Mouse (Mus musculus) heart, embryonic 14.5 days (tissue): ENCODE results near the gene Scnn1b. TPM values are rescaled to one million over a fixed set of nuclear protein-coding genes. Genes with fewer than 3 reads are reported as not detected.

Experiments
- ATAC-seq: fragments of 200-750 bp; cut with Nextera tagmentation; 2 replicates; pipeline ENCODE4 v1.8.0; 2017; ENCODE audit warnings: low read depth, moderate TSS enrichment; ENCODE audit not compliant: insufficient number of reproducible peaks, insufficient read depth, low FRiP score
- H3K27ac ChIP-seq, 2 experiments: fragments of 200-500 bp in 1 of 2; fragments of 300-500 bp in 1 of 2; sonication (generic) in 1 of 2; replicated peaks in 1 of 2; 2 replicates each; pipeline ENCODE4 v1.5.1; 2012 to 2014; ENCODE audit warnings: low read depth in 2 of 2, low read length in 2 of 2, control low read depth in 1 of 2, mild to moderate bottlenecking in 1 of 2, mixed read lengths in 1 of 2; ENCODE audit not compliant: control insufficient read depth in 1 of 2, insufficient read depth in 1 of 2
- H3K27me3 ChIP-seq: fragments of 300-500 bp; sonication (generic); 2 replicates; pipeline ENCODE4 v1.6.1; 2014; ENCODE audit warnings: mild to moderate bottlenecking, low read length, control low read depth; ENCODE audit not compliant: control insufficient read depth, insufficient read depth
- H3K36me3 ChIP-seq: fragments of 300-500 bp; sonication (generic); 2 replicates; pipeline ENCODE4 v1.6.1; 2014; ENCODE audit warnings: mild to moderate bottlenecking, control low read depth, low read length, mixed read lengths; ENCODE audit not compliant: control insufficient read depth, insufficient read depth
- H3K4me1 ChIP-seq, 2 experiments: fragments of 200-500 bp in 1 of 2; fragments of 300-500 bp in 1 of 2; sonication (generic) in 1 of 2; 2 replicates each; pipeline ENCODE4 v1.6.1; 2012 to 2014; ENCODE audit warnings: low read length in 2 of 2, control low read depth in 1 of 2, mixed read lengths in 1 of 2; ENCODE audit not compliant: control insufficient read depth in 2 of 2, insufficient read depth in 2 of 2
- H3K4me2 ChIP-seq: fragments of 300-500 bp; sonication (generic); 2 replicates; pipeline ENCODE4 v1.6.1; 2014; ENCODE audit warnings: mild to moderate bottlenecking, low read length
- H3K4me3 ChIP-seq, 2 experiments: fragments of 200-500 bp in 1 of 2; fragments of 300-500 bp in 1 of 2; sonication (generic) in 1 of 2; 2 replicates each; pipeline ENCODE4 v1.5.1; 2012 to 2014; ENCODE audit warnings: low read length in 2 of 2, mild to moderate bottlenecking in 2 of 2, control low read depth in 1 of 2, low read depth in 1 of 2, moderate library complexity in 1 of 2; ENCODE audit not compliant: control insufficient read depth in 1 of 2, insufficient read depth in 1 of 2
- H3K9ac ChIP-seq: fragments of 300-500 bp; sonication (generic); 2 replicates; pipeline ENCODE4 v1.6.1; 2014; ENCODE audit warnings: mild to moderate bottlenecking, low read length
- H3K9me3 ChIP-seq: fragments of 300-500 bp; sonication (generic); 2 replicates; pipeline ENCODE4 v1.6.1; 2016; ENCODE audit warnings: low read length, control low read depth; ENCODE audit not compliant: control insufficient read depth
- WGBS: fragments of 180-500 bp; shearing (Covaris S2); extraction: QIAGEN DNeasy Blood & Tissue Kit; methylation state at CpG from one replicate; pipeline ENCODE4 v1.1.7; 2014; 5-methylcytosine and 5-hydroxymethylcytosine counted together
- polyA plus RNA-seq: library from polyadenylated mRNA; unstranded; fragments of >200 nt; fragmentation: Nextera tagmentation; extraction: Ambion mirVana; gene quantifications from 2 replicates; pipeline ENCODE4 v1.2.1, GENCODE M21; 2014

Scnn1b gene
- polyA plus RNA-seq, 1 experiment from 2014 or later: 0.18 TPM

GRCm38 (mm10) chr7:121942371-121942770 lies 77.5 kb downstream of the Scnn1b start:
- H3K27ac ChIP-seq: no peak overlapping the region
- H3K4me3 ChIP-seq: no peak overlapping the region
- H3K36me3 ChIP-seq: 0 out of 2 replicates have a peak, but pooled peaks cover 4% of the 10 kb centered on the region
- peak; percentile 54; the same call in 1 of the 2 replicates for ATAC-seq
- H3K4me2 ChIP-seq: no peak overlapping the region
- H3K4me1 ChIP-seq: peaks cover 9 to 31% of the 10 kb centered on the region in 2 experiments
- H3K9me3 ChIP-seq: no peaks in the 10 kb centered on the region
- WGBS: 68% methylated on average over 2 of the region's 2 CpGs
- H3K27me3 ChIP-seq: no peaks in the 10 kb centered on the region
- H3K9ac ChIP-seq: no peak overlapping the region

- H3K9ac ChIP-seq: no peak overlapping the region
- no peak overlapping the region for H3K4me2 ChIP-seq
- WGBS: 76% methylated on average over 5 of the region's 5 CpGs
- H3K4me3 ChIP-seq: no peak overlapping the region
- peaks cover 10% of the 10 kb centered on the region for H3K36me3 ChIP-seq
- H3K27me3 ChIP-seq: no peaks in the 10 kb centered on the region
- no peak overlapping the region for H3K27ac ChIP-seq
- peaks cover 9 to 11% of the 10 kb centered on the region in 2 experiments; a peak in 3 of 4 replicates for H3K4me1 ChIP-seq
- ATAC-seq: no peak
- H3K9me3 ChIP-seq: no peaks in the 10 kb centered on the region
Measured at GRCm38 (mm10) chr7:121946196-121946595, 81.4 kb downstream of the Scnn1b start.

GRCm38 (mm10) chr7:121947513-121947912 lies 82.7 kb downstream of the Scnn1b start:
- Histone ChIP-seq H3K27me3 (no peaks in the 10 kb centered on the region), H3K27ac (no peak overlapping the region), H3K4me3 (no peak overlapping the region), H3K4me1 (peaks cover 0 to 5% of the 10 kb centered on the region in 2 experiments; a peak in 1 of 4 replicates), H3K9ac (no peak overlapping the region), H3K4me2 (no peak overlapping the region), H3K9me3 (no peaks in the 10 kb centered on the region), H3K36me3 (peaks cover 12% of the 10 kb centered on the region)
- no peak for ATAC-seq
- WGBS: 50% methylated on average over 4 of the region's 4 CpGs

GRCm38 (mm10) chr7:121954891-121955669 lies 90.2 kb downstream of the Scnn1b start:
- WGBS: 88% methylated on average over 11 of the region's 11 CpGs
- no peak overlapping the region for H3K9ac ChIP-seq
- no peaks in the 10 kb centered on the region for H3K27me3 ChIP-seq
- peaks cover 29% of the 10 kb centered on the region for H3K36me3 ChIP-seq
- no peak overlapping the region for H3K27ac ChIP-seq
- no peak overlapping the region for H3K4me2 ChIP-seq
- no peak for ATAC-seq
- H3K4me1 ChIP-seq: no peaks in the 10 kb centered on the region
- H3K4me3 ChIP-seq: no peak overlapping the region
- H3K9me3 ChIP-seq: no peaks in the 10 kb centered on the region

GRCm38 (mm10) chr7:121955802-121956201 lies 91.0 kb downstream of the Scnn1b start:
- no peak overlapping the region for H3K9ac ChIP-seq
- 84% methylated on average over 12 of the region's 12 CpGs for WGBS

GRCm38 (mm10) chr7:121961913-121962570 lies 97.2 kb downstream of the Scnn1b start:
- 75% methylated on average over 7 of the region's 7 CpGs for WGBS

More at GRCm38 (mm10) chr7:121955802-121956201, 91.0 kb downstream of the Scnn1b start:
- Histone ChIP-seq H3K36me3 (peaks cover 27% of the 10 kb centered on the region), H3K4me1 (no peaks in the 10 kb centered on the region), H3K27me3 (no peaks in the 10 kb centered on the region), H3K9me3 (no peaks in the 10 kb centered on the region), H3K4me2 (no peak overlapping the region), H3K4me3 (no peak overlapping the region), H3K27ac (no peak overlapping the region)
- no peak for ATAC-seq

GRCm38 (mm10) chr7:121962571-121962959 lies 97.7 kb downstream of the Scnn1b start:
- no peak for ATAC-seq

More at GRCm38 (mm10) chr7:121961913-121962570, 97.2 kb downstream of the Scnn1b start:
- no peak for ATAC-seq
- H3K9ac ChIP-seq: no peak overlapping the region
- no peak overlapping the region for H3K4me3 ChIP-seq
- H3K9me3 ChIP-seq: peaks cover 4% of the 10 kb centered on the region; the same call in 1 of the 2 replicates
- H3K4me2 ChIP-seq: no peak overlapping the region
- H3K36me3 ChIP-seq: peaks cover 24% of the 10 kb centered on the region
- H3K27me3 ChIP-seq: no peaks in the 10 kb centered on the region
- H3K27ac ChIP-seq: no peak overlapping the region
- H3K4me1 ChIP-seq: no peaks in the 10 kb centered on the region

More at GRCm38 (mm10) chr7:121962571-121962959, 97.7 kb downstream of the Scnn1b start:
- H3K4me3 ChIP-seq: no peak overlapping the region
- peaks cover 24% of the 10 kb centered on the region for H3K36me3 ChIP-seq
- peaks cover 4% of the 10 kb centered on the region; the same call in 1 of the 2 replicates for H3K9me3 ChIP-seq
- no peak overlapping the region for H3K9ac ChIP-seq
- H3K4me2 ChIP-seq: no peak overlapping the region
- no peak overlapping the region for H3K27ac ChIP-seq
- H3K27me3 ChIP-seq: no peaks in the 10 kb centered on the region
- no peaks in the 10 kb centered on the region for H3K4me1 ChIP-seq
- 74% methylated on average over 3 of the region's 3 CpGs for WGBS
